In genomic region chr12:34658568-34658967, GRCm38 (mm10) we compare ENCODE assay signal across 15 mouse cellular contexts.
DNase-seq lines count a peak whose midpoint lies in the region; ATAC-seq lines count a peak whose summit lies in the region.
"Had no signal": no experiment of that assay in that cellular context is flagged by ENCODE, and none has a peak within 500 bp of the region (broad histone marks: within the 10 kb centered on the region; RNA-seq: fewer than 3 reads in every experiment).

No protein-coding gene starts in this region.

- no peak overlapping the region for H3K4me2 ChIP-seq in hindbrain, embryonic 11.5 days (replicated peaks; ENCODE audit: low read depth, low read length)
- H3K4me2 ChIP-seq in limb, embryonic 11.5 days (ENCODE audit: low read depth, severe bottlenecking): 0 out of 2 replicates have a peak overlapping the region, but pooled peaks have one; percentile 10
- H3K4me2 ChIP-seq in neural tube, embryonic 14.5 days (ENCODE audit: low read depth, low read length): no peak overlapping the region
- H3K4me2 ChIP-seq: liver, embryonic 15.5 days; lung, embryonic 14.5 days had no signal

- H3K4me1 ChIP-seq in hindbrain, embryonic 11.5 days (replicated peaks; ENCODE audit: control insufficient read depth, insufficient read depth, low read length): no peaks in the 10 kb centered on the region
- no peaks in the 10 kb centered on the region for H3K4me1 ChIP-seq in hindbrain, embryonic 10.5 days (replicated peaks)
- peaks cover 5% of the 10 kb centered on the region; the same call in 1 of the 2 replicates for H3K4me1 ChIP-seq in limb, embryonic 11.5 days (ENCODE audit: control insufficient read depth, insufficient read depth, low read length)
- H3K4me1 ChIP-seq in limb, embryonic 10.5 days: peaks cover 36% of the 10 kb centered on the region
- H3K4me1 ChIP-seq in neural tube, embryonic 14.5 days (ENCODE audit: control insufficient read depth, insufficient read depth, low read length): no peaks in the 10 kb centered on the region
- H3K4me1 ChIP-seq: liver, embryonic 15.5 days had no signal

- no peak overlapping the region for H3K4me3 ChIP-seq in hindbrain, embryonic 11.5 days (ENCODE audit: low read depth, low read length)
- H3K4me3 ChIP-seq in hindbrain, embryonic 10.5 days: no peak overlapping the region
- no peak overlapping the region for H3K4me3 ChIP-seq in limb, embryonic 11.5 days (ENCODE audit: low read depth, low read length)
- no peak overlapping the region for H3K4me3 ChIP-seq in limb, embryonic 10.5 days
- no peak overlapping the region for H3K4me3 ChIP-seq in neural tube, embryonic 14.5 days (ENCODE audit: low read depth, low read length)
- H3K4me3 ChIP-seq: limb, embryonic 12.5 days; liver, embryonic 15.5 days had no signal

- H3K9me3 ChIP-seq in hindbrain, embryonic 11.5 days (ENCODE audit: control insufficient read depth, low read length): no peaks in the 10 kb centered on the region
- H3K9me3 ChIP-seq in hindbrain, embryonic 10.5 days: no peaks in the 10 kb centered on the region
- H3K9me3 ChIP-seq in limb, embryonic 11.5 days (ENCODE audit: control insufficient read depth, low read length): no peaks in the 10 kb centered on the region
- no peaks in the 10 kb centered on the region for H3K9me3 ChIP-seq in limb, embryonic 10.5 days (replicated peaks)
- H3K9me3 ChIP-seq in neural tube, embryonic 14.5 days (ENCODE audit: control insufficient read depth, low read length): no peaks in the 10 kb centered on the region
- H3K9me3 ChIP-seq: embryonic facial prominence, embryonic 13.5 days; limb, embryonic 12.5 days; liver, embryonic 15.5 days had no signal

- no peak overlapping the region for H3K9ac ChIP-seq in hindbrain, embryonic 11.5 days (ENCODE audit: low read depth, low read length)
- H3K9ac ChIP-seq in limb, embryonic 11.5 days (ENCODE audit: low read length): no peak overlapping the region
- H3K9ac ChIP-seq in neural tube, embryonic 14.5 days (replicated peaks; ENCODE audit: low read depth, low read length): no peak overlapping the region
- H3K9ac ChIP-seq: embryonic facial prominence, embryonic 13.5 days; limb, embryonic 12.5 days; liver, embryonic 15.5 days; lung, embryonic 14.5 days had no signal

- 67% methylated on average over 3 of the region's 3 CpGs for WGBS in hindbrain, embryonic 11.5 days
- 66% methylated on average over 3 of the region's 3 CpGs for WGBS in hindbrain, embryonic 10.5 days
- 42% methylated on average over 3 of the region's 3 CpGs for WGBS in limb, embryonic 11.5 days
- 38% methylated on average over 3 of the region's 3 CpGs for WGBS in limb, embryonic 10.5 days
- WGBS in neural tube, embryonic 14.5 days: 44% methylated on average over 3 of the region's 3 CpGs

- no peak overlapping the region for H3K27ac ChIP-seq in hindbrain, embryonic 11.5 days (ENCODE audit: low read depth, low read length)
- no peak overlapping the region for H3K27ac ChIP-seq in hindbrain, embryonic 10.5 days
- no peak overlapping the region for H3K27ac ChIP-seq in limb, embryonic 11.5 days (replicated peaks; ENCODE audit: low read depth, low read length)
- H3K27ac ChIP-seq in limb, embryonic 10.5 days: no peak overlapping the region
- H3K27ac ChIP-seq in neural tube, embryonic 14.5 days (ENCODE audit: low read depth, low read length): no peak overlapping the region
- H3K27ac ChIP-seq: embryonic facial prominence, embryonic 13.5 days; limb, embryonic 12.5 days; liver, embryonic 15.5 days had no signal

- peak; percentile 27 for ATAC-seq in hindbrain, embryonic 11.5 days (ENCODE audit: low FRiP score)
- no peak for ATAC-seq in limb, embryonic 11.5 days (ENCODE audit: insufficient number of reproducible peaks, low FRiP score, low TSS enrichment, low read depth)
- ATAC-seq in neural tube, embryonic 14.5 days (ENCODE audit: low read depth): 0 out of 2 replicates have a peak, but pooled peaks have one; percentile 18
- ATAC-seq: intestine, embryonic 16.5 days; Patski had no signal

- no peak for DNase-seq in hindbrain, embryonic 11.5 days (ENCODE audit: low spot score)
- no peak for DNase-seq in hindbrain, embryonic 10.5 days (ENCODE audit: low spot score)
- no peak for DNase-seq in limb, embryonic 11.5 days (ENCODE audit: low spot score)
- no peak for DNase-seq in limb, embryonic 10.5 days (ENCODE audit: low spot score)
- no peak for DNase-seq in neural tube, embryonic 10.5 days (ENCODE audit: extremely low spot score, low spot score)
- no peak for DNase-seq in frontal cortex, postnatal 36 days (ENCODE audit: low spot score in 2 of 2)
- DNase-seq: gastrocnemius, postnatal 14 days; kidney, adult 8-10 months had no signal

- no peaks in the 10 kb centered on the region for H3K27me3 ChIP-seq in hindbrain, embryonic 11.5 days (ENCODE audit: control insufficient read depth, insufficient read depth, low read length)
- no peaks in the 10 kb centered on the region for H3K27me3 ChIP-seq in hindbrain, embryonic 10.5 days (ENCODE audit: insufficient read depth, poor library complexity, severe bottlenecking)
- H3K27me3 ChIP-seq in limb, embryonic 11.5 days (ENCODE audit: control insufficient read depth, insufficient read depth, low read length): no peaks in the 10 kb centered on the region
- H3K27me3 ChIP-seq in limb, embryonic 10.5 days (ENCODE audit: low read depth, poor library complexity, severe bottlenecking): 0 out of 2 replicates have a peak, but pooled peaks cover under 1% of the 10 kb centered on the region
- no peaks in the 10 kb centered on the region for H3K27me3 ChIP-seq in neural tube, embryonic 14.5 days (ENCODE audit: control insufficient read depth, insufficient read depth, low read length)
- H3K27me3 ChIP-seq: embryonic facial prominence, embryonic 13.5 days; liver, embryonic 15.5 days had no signal

- H3K36me3 ChIP-seq in hindbrain, embryonic 11.5 days (ENCODE audit: control insufficient read depth, insufficient read depth, low read length): no peaks in the 10 kb centered on the region
- no peaks in the 10 kb centered on the region for H3K36me3 ChIP-seq in hindbrain, embryonic 10.5 days
- H3K36me3 ChIP-seq in limb, embryonic 11.5 days (ENCODE audit: control insufficient read depth, insufficient read depth, low read length): no peaks in the 10 kb centered on the region
- H3K36me3 ChIP-seq in limb, embryonic 10.5 days: no peaks in the 10 kb centered on the region
- no peaks in the 10 kb centered on the region for H3K36me3 ChIP-seq in neural tube, embryonic 14.5 days (ENCODE audit: control insufficient read depth, insufficient read depth, low read length)
- H3K36me3 ChIP-seq: embryonic facial prominence, embryonic 13.5 days; limb, embryonic 12.5 days; liver, embryonic 15.5 days had no signal
